Mouse (Mus musculus) intestine, embryonic 16.5 days (tissue): ENCODE measurements around the gene Dynll1. TPM values are rescaled to one million over a fixed set of nuclear protein-coding genes. Genes with fewer than 3 reads are reported as not detected.

Experiments
- ATAC-seq: fragments of 200-750 bp; cut with Nextera tagmentation; 2 replicates; pipeline ENCODE4 v1.8.0; 2017; ENCODE audit warnings: moderate TSS enrichment, moderate library complexity
- H3K27ac ChIP-seq: fragments of 300-500 bp; sonication (generic); 2 replicates; pipeline ENCODE4 v1.5.1; 2014; ENCODE audit warnings: mild to moderate bottlenecking, low read length
- H3K27me3 ChIP-seq: fragments of 300-500 bp; sonication (generic); replicated peaks from 2 replicates; pipeline ENCODE4 v1.6.1; 2014; ENCODE audit warnings: low read length, control low read depth, mixed read lengths; ENCODE audit not compliant: control insufficient read depth, insufficient read depth
- H3K36me3 ChIP-seq: fragments of 300-500 bp; sonication (generic); 2 replicates; pipeline ENCODE4 v1.6.1; 2014; ENCODE audit warnings: low read length, control low read depth; ENCODE audit not compliant: control insufficient read depth, insufficient read depth
- H3K4me1 ChIP-seq: fragments of 300-500 bp; sonication (generic); 2 replicates; pipeline ENCODE4 v1.6.1; 2014; ENCODE audit warnings: low read length, control low read depth, mixed read lengths; ENCODE audit not compliant: control insufficient read depth, insufficient read depth
- H3K4me2 ChIP-seq: fragments of 300-500 bp; sonication (generic); 2 replicates; pipeline ENCODE4 v1.6.1; 2014; ENCODE audit warnings: low read depth, low read length, control low read depth
- H3K4me3 ChIP-seq: fragments of 300-500 bp; sonication (generic); 2 replicates; pipeline ENCODE4 v1.5.1; 2014; ENCODE audit warnings: mild to moderate bottlenecking, low read length
- H3K9ac ChIP-seq: fragments of 300-500 bp; sonication (generic); 2 replicates; pipeline ENCODE4 v1.6.1; 2014; ENCODE audit warnings: low read depth, low read length
- H3K9me3 ChIP-seq: fragments of 300-500 bp; sonication (generic); 2 replicates; pipeline ENCODE4 v1.6.1; 2016; ENCODE audit warnings: low read length, control low read depth; ENCODE audit not compliant: control insufficient read depth
- WGBS: fragments of 180-500 bp; shearing (Covaris S2); extraction: QIAGEN DNeasy Blood & Tissue Kit; methylation state at CpG from one replicate; pipeline ENCODE4 v1.1.7; 2014; 5-methylcytosine and 5-hydroxymethylcytosine counted together
- polyA plus RNA-seq: library from polyadenylated mRNA; unstranded; fragments of >200 nt; fragmentation: Nextera tagmentation; extraction: Ambion mirVana; gene quantifications from 2 replicates; pipeline ENCODE4 v1.2.1, GENCODE M21; 2015

Gene Dynll1
- polyA plus RNA-seq: 1,024 and 1,116 TPM in 2 replicates

DNA sequence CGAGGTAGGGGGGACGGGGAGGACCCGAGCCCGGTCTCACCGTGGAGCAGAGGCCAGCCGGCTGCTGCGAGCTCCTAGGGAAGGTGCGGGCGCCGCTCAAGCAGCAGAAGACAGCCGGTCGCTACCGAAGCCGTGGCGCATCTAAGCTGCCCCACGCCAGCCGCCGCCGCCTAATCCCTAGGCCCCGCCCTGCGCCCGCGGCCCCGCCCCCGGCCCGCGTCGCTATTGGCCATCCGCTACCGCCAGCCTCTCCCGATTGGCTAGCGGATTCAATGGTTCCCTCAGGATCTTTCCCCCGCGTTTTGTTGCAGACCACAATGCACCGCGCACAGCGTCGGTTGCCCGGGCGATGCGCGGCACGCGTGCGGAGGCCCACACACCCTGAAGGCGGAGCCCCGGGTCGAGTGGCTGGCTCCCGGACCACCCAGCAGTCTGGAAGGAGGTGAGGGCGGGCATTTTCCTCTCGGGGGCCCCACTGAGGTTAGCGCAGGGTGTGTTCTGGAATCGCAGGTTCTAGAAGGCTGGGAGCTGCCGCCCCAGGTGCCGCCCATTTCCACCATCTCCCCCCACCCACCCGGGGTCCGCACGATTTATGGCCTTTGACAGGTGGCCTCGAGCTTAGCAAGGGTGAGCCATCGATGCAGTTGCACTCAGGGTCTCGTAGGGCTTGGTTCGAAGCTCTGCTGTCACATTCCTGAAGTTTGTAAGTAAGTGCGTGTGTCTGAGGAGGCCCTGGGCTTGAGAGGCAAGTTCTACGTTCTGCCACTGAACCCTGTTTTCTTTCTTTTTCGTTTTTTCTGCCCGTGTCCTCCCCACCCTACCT, at the start of gene Dynll1:
TSS of gene Dynll1 (minus strand) at position 208 of the 823 bp plus-strand sequence.
- Histone ChIP-seq H3K36me3 (peaks cover 8% of the 10 kb centered on the region; the same call in 1 of the 2 replicates), H3K27me3 (no peaks in the 10 kb centered on the region), H3K27ac (peak within 1 kb of the TSS; percentile 92), H3K9ac (peak within 1 kb of the TSS; percentile 87), H3K4me2 (peak within 1 kb of the TSS; percentile 79), H3K9me3 (no peaks in the 10 kb centered on the region), H3K4me1 (peaks cover 21% of the 10 kb centered on the region), H3K4me3 (peak within 1 kb of the TSS; percentile 84)
- peak; percentile 98 for ATAC-seq
- WGBS: under 1% methylated on average over 64 of the region's 66 CpGs

DNA sequence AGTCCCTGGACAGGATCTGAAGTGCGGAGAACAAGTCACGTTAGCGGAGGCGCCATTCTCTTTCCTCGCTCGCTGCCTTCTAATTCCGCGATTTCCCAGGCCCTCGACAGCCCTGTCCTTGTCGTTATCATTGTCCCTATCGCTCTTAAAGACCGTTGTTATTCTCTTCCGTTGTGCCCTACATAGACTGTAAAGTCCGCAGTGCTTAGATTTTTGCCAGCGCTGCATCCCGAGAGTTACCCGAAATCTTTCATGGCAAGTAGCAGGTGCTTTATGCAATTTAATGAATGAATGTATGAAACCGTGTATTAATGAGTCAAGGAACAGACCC, 48.4 kb upstream of the Dynll1 start:
- peak; percentile 57 for ATAC-seq
- Histone ChIP-seq H3K27me3 (no peaks in the 10 kb centered on the region), H3K36me3 (peaks cover 12% of the 10 kb centered on the region; the same call in 1 of the 2 replicates), H3K4me2 (peak overlapping the region; percentile 88), H3K9ac (peak overlapping the region; percentile 71), H3K4me3 (peak overlapping the region; percentile 94), H3K9me3 (no peaks in the 10 kb centered on the region), H3K4me1 (peaks cover 10% of the 10 kb centered on the region; the same call in 1 of the 2 replicates), H3K27ac (peak overlapping the region; percentile 84)
- 1% methylated on average over 18 of the region's 18 CpGs for WGBS

GRCm38 (mm10) chr5:115348546-115349224, 47.9 kb upstream of the Dynll1 start, which contains the start of gene Cox6a1:
Cox6a1 (minus strand) TSS chr5:115348981.
- H3K9me3 ChIP-seq: no peaks in the 10 kb centered on the region
- H3K27ac ChIP-seq: peak within 1 kb of the TSS; percentile 84
- peak within 1 kb of the TSS; percentile 94 for H3K4me3 ChIP-seq
- H3K27me3 ChIP-seq: no peaks in the 10 kb centered on the region
- H3K9ac ChIP-seq: peak within 1 kb of the TSS; percentile 90
- H3K4me2 ChIP-seq: peak within 1 kb of the TSS; percentile 88
- peak; percentile 92 for ATAC-seq
- peaks cover 13% of the 10 kb centered on the region; the same call in 1 of the 2 replicates for H3K36me3 ChIP-seq
- WGBS: under 1% methylated on average over 70 of the region's 74 CpGs
- peaks cover 10% of the 10 kb centered on the region; the same call in 1 of the 2 replicates for H3K4me1 ChIP-seq

- Histone ChIP-seq H3K4me2 (peak overlapping the region; percentile 70), H3K4me1 (peaks cover 10% of the 10 kb centered on the region; the same call in 1 of the 2 replicates), H3K27ac (no peak overlapping the region), H3K9ac (peak overlapping the region; percentile 90), H3K4me3 (peak overlapping the region; percentile 94), H3K27me3 (no peaks in the 10 kb centered on the region), H3K9me3 (no peaks in the 10 kb centered on the region), H3K36me3 (peaks cover 17% of the 10 kb centered on the region)
- WGBS: 2% methylated on average over 5 of the region's 5 CpGs
- ATAC-seq: peak; percentile 66
Measured at GRCm38 (mm10) chr5:115347564-115347963, 46.8 kb upstream of the Dynll1 start.

GRCm38 (mm10) chr5:115341314-115342165, 40.7 kb upstream of the Dynll1 start:
- peak overlapping the region; percentile 94 for H3K4me3 ChIP-seq
- H3K4me2 ChIP-seq: peak overlapping the region; percentile 73
- H3K27me3 ChIP-seq: no peaks in the 10 kb centered on the region
- H3K27ac ChIP-seq: peak overlapping the region; percentile 60
- 11% methylated on average over 36 of the region's 36 CpGs for WGBS
- H3K4me1 ChIP-seq: peaks cover 10% of the 10 kb centered on the region
- H3K36me3 ChIP-seq: peaks cover 20% of the 10 kb centered on the region
- H3K9ac ChIP-seq: peak overlapping the region; percentile 96
- H3K9me3 ChIP-seq: no peaks in the 10 kb centered on the region
- ATAC-seq: peak; percentile 50

DNA sequence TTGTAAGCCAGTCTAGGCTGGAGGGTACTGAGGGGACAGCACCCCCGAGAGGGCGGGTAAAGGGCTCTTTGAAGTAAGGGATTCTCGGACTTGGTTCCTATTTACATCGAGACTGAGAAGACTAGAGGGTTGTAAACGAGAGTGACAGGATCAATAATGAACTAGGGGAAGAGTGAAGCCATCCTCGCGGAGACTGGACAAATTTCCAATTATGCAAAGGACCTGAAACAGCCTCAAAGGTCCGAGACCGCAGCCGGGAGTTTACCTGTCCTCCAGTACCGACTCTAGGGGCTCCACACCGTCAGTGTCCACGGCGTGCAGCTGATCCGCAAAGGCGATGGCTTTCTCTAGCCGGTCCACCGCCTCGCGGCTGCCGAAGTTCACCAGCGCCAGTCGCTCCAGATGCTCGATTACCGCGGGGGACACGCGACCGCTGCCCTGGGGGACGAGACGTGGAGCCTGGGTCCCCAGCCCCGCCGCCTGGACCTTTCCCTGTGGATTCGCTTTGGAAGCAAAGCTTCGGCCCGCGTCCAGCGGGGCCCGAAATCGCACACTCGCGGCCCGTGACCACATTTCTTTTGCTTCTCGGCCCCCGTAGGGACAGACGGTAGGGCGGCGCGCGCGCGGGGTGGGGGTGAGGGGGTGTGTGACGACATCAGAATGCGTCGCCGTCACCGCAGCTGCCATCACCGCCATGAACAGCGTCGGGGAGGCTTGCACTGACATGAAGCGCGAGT, 39.9 kb upstream of the Dynll1 start, which contains the start of the genes Gatc and Triap1:
TSS of gene Gatc (minus strand) at position 602 of the 737 bp plus-strand sequence.
TSS of gene Triap1 (plus strand) at position 649 of the 737 bp plus-strand sequence.
- H3K36me3 ChIP-seq: peaks cover 20% of the 10 kb centered on the region

GRCm38 (mm10) chr5:115340007-115340406, 39.2 kb upstream of the Dynll1 start:
- WGBS: 22% methylated on average over 7 of the region's 7 CpGs
- peak overlapping the region; percentile 34; the same call in 1 of the 2 replicates for H3K9ac ChIP-seq
- H3K9me3 ChIP-seq: no peaks in the 10 kb centered on the region
- H3K27me3 ChIP-seq: no peaks in the 10 kb centered on the region
- ATAC-seq: no peak
- peak overlapping the region; percentile 73 for H3K4me2 ChIP-seq
- H3K4me1 ChIP-seq: peaks cover 10% of the 10 kb centered on the region
- H3K36me3 ChIP-seq: peaks cover 19% of the 10 kb centered on the region
- no peak overlapping the region for H3K27ac ChIP-seq
- H3K4me3 ChIP-seq: peak overlapping the region; percentile 94

More for the DNA sequence above, 39.9 kb upstream of the Dynll1 start, which contains the start of the genes Gatc and Triap1:
- H3K9ac ChIP-seq: peak within 1 kb of the TSS; percentile 96
- peak within 1 kb of the TSS; percentile 87 for H3K27ac ChIP-seq
- no peaks in the 10 kb centered on the region for H3K9me3 ChIP-seq
- H3K4me1 ChIP-seq: peaks cover 10% of the 10 kb centered on the region
- H3K4me3 ChIP-seq: peak within 1 kb of the TSS; percentile 94
- under 1% methylated on average over 62 of the region's 62 CpGs for WGBS
- H3K4me2 ChIP-seq: peak within 1 kb of the TSS; percentile 73
- ATAC-seq: peak; percentile 94
- no peaks in the 10 kb centered on the region for H3K27me3 ChIP-seq

- H3K9me3 ChIP-seq: no peaks in the 10 kb centered on the region
- H3K4me1 ChIP-seq: peaks cover 3% of the 10 kb centered on the region
- no peaks in the 10 kb centered on the region for H3K27me3 ChIP-seq
- H3K27ac ChIP-seq: no peak overlapping the region
- ATAC-seq: 0 out of 2 replicates have a peak, but pooled peaks have one; percentile 45
- no peak overlapping the region for H3K4me2 ChIP-seq
- 90% methylated on average over 3 of the region's 3 CpGs for WGBS
- H3K9ac ChIP-seq: no peak overlapping the region
- H3K4me3 ChIP-seq: no peak overlapping the region
- peaks cover 32% of the 10 kb centered on the region for H3K36me3 ChIP-seq
Measured at GRCm38 (mm10) chr5:115333626-115334025, 32.8 kb upstream of the Dynll1 start.
